Mouse (Mus musculus): ENCODE results near the gene Nog.

DNA sequence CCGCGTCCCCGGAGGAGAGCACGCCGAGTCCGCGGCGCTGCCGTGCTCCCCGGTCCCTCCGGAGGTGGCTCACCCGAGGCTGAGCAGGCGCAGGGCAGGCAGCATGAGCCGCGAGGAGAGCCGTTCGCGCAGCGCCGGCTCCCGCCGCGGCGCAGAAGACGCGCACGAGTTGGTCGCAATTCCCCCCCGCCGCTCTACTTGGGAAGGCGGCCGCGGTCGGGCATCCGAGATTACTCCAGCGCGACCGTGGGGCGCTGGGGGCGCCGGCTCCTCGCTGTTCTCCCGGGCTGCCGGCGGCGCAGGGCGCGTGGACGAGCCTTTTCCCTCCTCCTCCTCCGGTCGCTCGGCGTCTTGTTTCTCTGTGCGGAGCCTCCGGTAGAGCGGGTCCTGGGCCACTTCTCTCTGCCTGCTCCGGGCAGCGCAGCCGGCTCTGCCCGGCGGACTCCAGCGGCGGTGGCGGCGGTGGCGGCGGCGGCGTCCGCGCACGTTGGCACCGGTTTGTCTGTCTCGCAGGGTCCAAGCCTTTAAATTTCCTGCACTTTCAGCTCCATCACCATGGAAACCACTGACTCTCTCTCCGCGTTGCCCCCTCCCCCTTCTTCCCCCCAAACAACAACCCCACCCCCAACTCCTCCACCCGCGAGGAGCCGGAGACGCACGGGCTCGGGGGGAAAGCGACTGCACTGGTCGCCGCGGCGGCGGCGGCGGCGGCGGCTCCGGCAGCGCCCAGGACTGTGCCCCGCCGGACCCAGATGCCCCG, at the start of gene Nog:
- TF ChIP-seq CTCF (IDR thresholded peaks at IDR 0.05; ENCODE audit: extremely low read depth, insufficient read depth, low read length) (no peak), POLR2A (IDR thresholded peaks at IDR 0.05; ENCODE audit: extremely low read depth, insufficient read depth, low read length) (no peak)
